ENCODE assay signal across 17 mouse cellular contexts in genomic region chr2:93218353-93218990, GRCm38 (mm10). TPM values are rescaled to one million over a fixed set of nuclear protein-coding genes. Genes with fewer than 3 reads are reported as not detected.
DNase-seq lines count a peak whose midpoint lies in the region; ATAC-seq and TF ChIP-seq lines count a peak whose summit lies in the region.
"Had no signal": no experiment of that assay in that cellular context is flagged by ENCODE, and none has a peak within 500 bp of the region (broad histone marks: within the 10 kb centered on the region; RNA-seq: fewer than 3 reads in every experiment).

No protein-coding gene starts in this region.

- no peak overlapping the region for H3K4me3 ChIP-seq in cerebellum, adult 2 months (replicated peaks; ENCODE audit: insufficient read depth, low read depth, low read length)
- no peak overlapping the region for H3K4me3 ChIP-seq in intestine, embryonic 16.5 days (ENCODE audit: low read length)
- H3K4me3 ChIP-seq in intestine, embryonic 15.5 days (replicated peaks) = no peak overlapping the region
- no peak overlapping the region for H3K4me3 ChIP-seq in neural tube, embryonic 13.5 days
- H3K4me3 ChIP-seq in neural tube, embryonic 15.5 days (replicated peaks) = no peak overlapping the region
- H3K4me3 ChIP-seq: lung, embryonic 15.5 days had no signal

- TF ChIP-seq POLR2A in cerebellum, adult 2 months (IDR thresholded peaks at IDR 0.05; ENCODE audit: borderline replicate concordance, insufficient read depth, low read length) = no peak

- H3K9ac ChIP-seq in intestine, embryonic 16.5 days (ENCODE audit: low read depth, low read length) = no peak overlapping the region
- H3K9ac ChIP-seq in intestine, embryonic 15.5 days = no peak overlapping the region
- H3K9ac ChIP-seq in neural tube, embryonic 13.5 days = 0 out of 2 replicates have a peak overlapping the region, but pooled peaks have one; percentile 9
- H3K9ac ChIP-seq in neural tube, embryonic 15.5 days (replicated peaks) = no peak overlapping the region
- H3K9ac ChIP-seq: lung, embryonic 15.5 days had no signal

- no peak for ATAC-seq in cerebellum, adult (ENCODE audit: insufficient number of reproducible peaks, low FRiP score, low TSS enrichment)
- no peak for ATAC-seq in intestine, embryonic 16.5 days
- ATAC-seq in intestine, embryonic 15.5 days = no peak
- ATAC-seq in neural tube, embryonic 13.5 days (ENCODE audit: low read depth) = no peak
- ATAC-seq in neural tube, embryonic 15.5 days (ENCODE audit: low FRiP score) = no peak
- ATAC-seq: intestine, postnatal 0 days; Patski had no signal

- no peak for TF ChIP-seq CTCF in cerebellum, adult 2 months (IDR thresholded peaks at IDR 0.05; ENCODE audit: borderline replicate concordance, insufficient read depth, low read depth, low read length)

- WGBS in cerebellum, adult 2 months = 65% methylated on average over 7 of the region's 7 CpGs
- 69% methylated on average over 7 of the region's 7 CpGs for WGBS in intestine, embryonic 16.5 days
- 67% methylated on average over 7 of the region's 7 CpGs for WGBS in intestine, embryonic 15.5 days
- WGBS in neural tube, embryonic 13.5 days = 77% methylated on average over 7 of the region's 7 CpGs
- 73% methylated on average over 7 of the region's 7 CpGs for WGBS in neural tube, embryonic 15.5 days

- H3K27ac ChIP-seq in cerebellum, adult 2 months (ENCODE audit: insufficient read depth, low read length) = 0 out of 2 replicates have a peak overlapping the region, but pooled peaks have one; percentile 20
- H3K27ac ChIP-seq in intestine, embryonic 16.5 days (ENCODE audit: low read length) = peak overlapping the region; percentile 33; the same call in 1 of the 2 replicates
- H3K27ac ChIP-seq in intestine, embryonic 15.5 days = no peak overlapping the region
- peak overlapping the region; percentile 83; the same call in 1 of the 2 replicates for H3K27ac ChIP-seq in neural tube, embryonic 13.5 days (replicated peaks)
- H3K27ac ChIP-seq in neural tube, embryonic 15.5 days (replicated peaks) = peak overlapping the region; percentile 78; the same call in 1 of the 2 replicates
- H3K27ac ChIP-seq: lung, embryonic 15.5 days had no signal

- H3K4me2 ChIP-seq in intestine, embryonic 16.5 days (ENCODE audit: low read depth, low read length) = no peak overlapping the region
- no peak overlapping the region for H3K4me2 ChIP-seq in intestine, embryonic 15.5 days (replicated peaks)
- H3K4me2 ChIP-seq in neural tube, embryonic 13.5 days = no peak overlapping the region
- H3K4me2 ChIP-seq in neural tube, embryonic 15.5 days = no peak overlapping the region
- H3K4me2 ChIP-seq: heart, embryonic 11.5 days; liver, embryonic 11.5 days; lung, embryonic 15.5 days had no signal

- no peaks in the 10 kb centered on the region for H3K36me3 ChIP-seq in intestine, embryonic 16.5 days (ENCODE audit: control insufficient read depth, insufficient read depth, low read length)
- 0 out of 2 replicates have a peak, but pooled peaks cover 2% of the 10 kb centered on the region for H3K36me3 ChIP-seq in intestine, embryonic 15.5 days
- H3K36me3 ChIP-seq in neural tube, embryonic 13.5 days = peaks cover 33% of the 10 kb centered on the region
- no peaks in the 10 kb centered on the region for H3K36me3 ChIP-seq in neural tube, embryonic 15.5 days
- H3K36me3 ChIP-seq: lung, embryonic 15.5 days had no signal

- H3K27me3 ChIP-seq in cerebellum, adult 2 months (ENCODE audit: control insufficient read depth, insufficient read depth, low read length) = no peaks in the 10 kb centered on the region
- H3K27me3 ChIP-seq in intestine, embryonic 16.5 days (replicated peaks; ENCODE audit: control insufficient read depth, insufficient read depth, low read length) = no peaks in the 10 kb centered on the region
- no peaks in the 10 kb centered on the region for H3K27me3 ChIP-seq in intestine, embryonic 15.5 days (replicated peaks)
- no peaks in the 10 kb centered on the region for H3K27me3 ChIP-seq in neural tube, embryonic 13.5 days
- no peaks in the 10 kb centered on the region for H3K27me3 ChIP-seq in neural tube, embryonic 15.5 days (replicated peaks)
- H3K27me3 ChIP-seq: lung, embryonic 15.5 days; Patski had no signal

- DNase-seq in cerebellum, adult 2 months = no peak
- no peak for DNase-seq in neural tube, embryonic 10.5 days (ENCODE audit: extremely low spot score, low spot score)
- DNase-seq in right cerebral cortex, postnatal 10 days (ENCODE audit: low spot score in 2 of 2) = no peak
- DNase-seq: embryo, embryonic 11 days; gastrocnemius, postnatal 36 days; kidney, postnatal 14 days; right cerebral cortex, postnatal 25 days had no signal

- H3K4me1 ChIP-seq in cerebellum, adult 2 months (ENCODE audit: control insufficient read depth, insufficient read depth, low read length) = peaks cover 84% of the 10 kb centered on the region
- peaks cover 17% of the 10 kb centered on the region for H3K4me1 ChIP-seq in intestine, embryonic 16.5 days (ENCODE audit: control insufficient read depth, insufficient read depth, low read length)
- H3K4me1 ChIP-seq in intestine, embryonic 15.5 days (replicated peaks) = peaks cover 23% of the 10 kb centered on the region
- H3K4me1 ChIP-seq in neural tube, embryonic 13.5 days (replicated peaks) = peaks cover 74% of the 10 kb centered on the region
- peaks cover 56% of the 10 kb centered on the region for H3K4me1 ChIP-seq in neural tube, embryonic 15.5 days

- no peaks in the 10 kb centered on the region for H3K9me3 ChIP-seq in intestine, embryonic 16.5 days (ENCODE audit: control insufficient read depth, low read length)
- H3K9me3 ChIP-seq in intestine, embryonic 15.5 days = no peaks in the 10 kb centered on the region
- no peaks in the 10 kb centered on the region for H3K9me3 ChIP-seq in neural tube, embryonic 13.5 days
- H3K9me3 ChIP-seq in neural tube, embryonic 15.5 days (replicated peaks) = no peaks in the 10 kb centered on the region
- H3K9me3 ChIP-seq: lung, embryonic 15.5 days had no signal

RNA-seq across cellular contexts. Expression of gene Trp53i11, which starts 31.1 kb away (rescaled TPM):
- 54.5 and 59.6 TPM in 2 replicates for polyA plus RNA-seq in cerebellum, adult 2 months (2012; rRNA removed)
- polyA plus RNA-seq in intestine, embryonic 16.5 days (2015; fragmentation: Nextera tagmentation; extraction: Ambion mirVana) = 49.3 and 52.1 TPM in 2 replicates
- polyA plus RNA-seq in intestine, embryonic 15.5 days (2015; fragmentation: Nextera tagmentation; extraction: Ambion mirVana) = 36.0 and 38.8 TPM in 2 replicates
- polyA plus RNA-seq in neural tube, embryonic 13.5 days (2015; fragmentation: Nextera tagmentation; extraction: Ambion mirVana) = 137 and 150 TPM in 2 replicates
- polyA plus RNA-seq in neural tube, embryonic 15.5 days (2015; fragmentation: Nextera tagmentation; extraction: Ambion mirVana) = 55.6 and 67.3 TPM in 2 replicates
